Mouse (Mus musculus) liver, embryonic 16.5 days (tissue): ENCODE data around the gene Bpifa3. TPM values are rescaled to one million over a fixed set of nuclear protein-coding genes. Genes with fewer than 3 reads are reported as not detected.

Experiments
- polyA plus RNA-seq: library from polyadenylated mRNA; unstranded; fragments of >200 nt; fragmentation: Nextera tagmentation; extraction: Ambion mirVana; gene quantifications from 2 replicates; pipeline ENCODE4 v1.2.1, GENCODE M21; 2015

Gene Bpifa3
- polyA plus RNA-seq, 1 experiment from 2014 or later: not detected

Other genes starting within 250 kb of the Bpifa3 start
- not detected in 2 replicates for gene Bpifb6, start 229.9 kb upstream of the Bpifa3 start, polyA plus RNA-seq
- not detected in 2 replicates for gene Bpifb3, start 212.1 kb upstream of the Bpifa3 start, polyA plus RNA-seq
- 0.09 TPM in 1 of 2 replicates, not detected in the other for gene Bpifb4, start 192.1 kb upstream of the Bpifa3 start, polyA plus RNA-seq
- not detected in 2 replicates for gene Bpifa6, start 155.4 kb upstream of the Bpifa3 start, polyA plus RNA-seq
- not detected in 2 replicates for gene Bpifa2, start 122.1 kb upstream of the Bpifa3 start, polyA plus RNA-seq
- 0.13 TPM in 1 of 2 replicates, not detected in the other for gene Bpifa1, start 12.5 kb downstream of the Bpifa3 start, polyA plus RNA-seq
- gene Bpifa5, start 32.3 kb downstream of the Bpifa3 start, polyA plus RNA-seq: not detected in 2 replicates
- gene Bpifb1, start 60.5 kb downstream of the Bpifa3 start, polyA plus RNA-seq: 0.37 and 0.97 TPM in 2 replicates
- gene Bpifb5, start 93.4 kb downstream of the Bpifa3 start, polyA plus RNA-seq: not detected in 2 replicates
- gene Bpifb9a, start 127.5 kb downstream of the Bpifa3 start, polyA plus RNA-seq: not detected in 2 replicates
- gene Bpifb9b, start 176.9 kb downstream of the Bpifa3 start, polyA plus RNA-seq: not detected in 2 replicates
- 13.3 and 14.9 TPM in 2 replicates for gene Cdk5rap1, start 242.7 kb downstream of the Bpifa3 start, polyA plus RNA-seq